Mouse (Mus musculus) heart, postnatal 0 days (tissue): ENCODE results near the gene Pgp.

Experiments
- CTCF ChIP-seq: IDR thresholded peaks from 2 replicates; pipeline ENCODE4 v1.5.1; 2016; ENCODE audit warnings: antibody characterized with exemption, control low read depth, low read depth
- EP300 ChIP-seq: IDR thresholded peaks from 2 replicates; pipeline ENCODE4 v1.6.1; 2016; ENCODE audit warnings: antibody characterized with exemption, low read depth

GRCm38 (mm10) chr17:24490399-24490798, 20.2 kb downstream of the Pgp start:
- TF ChIP-seq CTCF (no peak), EP300 (no peak)
